Mouse (Mus musculus): Measurements from ENCODE around the gene Runx1. TPM values are rescaled to one million over a fixed set of nuclear protein-coding genes. Genes with fewer than 3 reads are reported as not detected.

Gene Runx1
- polyA plus RNA-seq, 1 experiment from 2014 or later, result 2.9 TPM

GRCm38 (mm10) chr16:92707712-92708111, 118.2 kb downstream of the Runx1 start:
- Histone ChIP-seq H3K36me3 (no peaks in the 10 kb centered on the region), H3K27me3 (replicated peaks) (peaks cover 17% of the 10 kb centered on the region), H3K4me2 (no peak overlapping the region), H3K4me1 (no peaks in the 10 kb centered on the region), H3K4me3 (replicated peaks) (no peak overlapping the region), H3K27ac (replicated peaks) (no peak overlapping the region), H3K9me3 (replicated peaks) (no peaks in the 10 kb centered on the region), H3K9ac (replicated peaks) (no peak overlapping the region)
- ATAC-seq (ENCODE audit: low FRiP score), result no peak
- WGBS, result 79% methylated on average over 4 of the region's 4 CpGs

- no peak overlapping the region for H3K4me2 ChIP-seq
- H3K27me3 ChIP-seq (replicated peaks), result peaks cover 19% of the 10 kb centered on the region
- H3K4me1 ChIP-seq, result no peaks in the 10 kb centered on the region
- H3K9me3 ChIP-seq (replicated peaks), result no peaks in the 10 kb centered on the region
- H3K27ac ChIP-seq (replicated peaks), result no peak overlapping the region
- H3K4me3 ChIP-seq (replicated peaks), result no peak overlapping the region
- H3K9ac ChIP-seq (replicated peaks), result no peak overlapping the region
- WGBS, result 75% methylated on average over 2 of the region's 2 CpGs
- ATAC-seq (ENCODE audit: low FRiP score), result no peak
- H3K36me3 ChIP-seq, result no peaks in the 10 kb centered on the region
Observed at GRCm38 (mm10) chr16:92707146-92707545, 118.8 kb downstream of the Runx1 start.

- Histone ChIP-seq H3K9ac (replicated peaks) (no peak overlapping the region), H3K36me3 (no peaks in the 10 kb centered on the region), H3K4me1 (no peaks in the 10 kb centered on the region), H3K27ac (replicated peaks) (no peak overlapping the region), H3K27me3 (replicated peaks) (peaks cover 27% of the 10 kb centered on the region), H3K9me3 (replicated peaks) (no peaks in the 10 kb centered on the region), H3K4me2 (no peak overlapping the region), H3K4me3 (replicated peaks) (no peak overlapping the region)
- ATAC-seq (ENCODE audit: low FRiP score), result no peak
- 73% methylated on average over 7 of the region's 7 CpGs for WGBS
Observed at GRCm38 (mm10) chr16:92705564-92706458, 120.1 kb downstream of the Runx1 start.

- WGBS, result 92% methylated on average over 2 of the region's 2 CpGs
- H3K4me1 ChIP-seq, result peaks cover 10% of the 10 kb centered on the region
Observed at GRCm38 (mm10) chr16:92703850-92704249, 122.1 kb downstream of the Runx1 start.

GRCm38 (mm10) chr16:92699531-92700397, 126.2 kb downstream of the Runx1 start:
- Histone ChIP-seq H3K36me3 (no peaks in the 10 kb centered on the region), H3K9me3 (replicated peaks) (no peaks in the 10 kb centered on the region), H3K4me2 (peak overlapping the region; percentile 33), H3K4me1 (peaks cover 43% of the 10 kb centered on the region), H3K27ac (replicated peaks) (no peak overlapping the region), H3K9ac (replicated peaks) (no peak overlapping the region), H3K4me3 (replicated peaks) (no peak overlapping the region), H3K27me3 (replicated peaks) (peaks cover 81% of the 10 kb centered on the region)
- no peak for ATAC-seq (ENCODE audit: low FRiP score)
- 3% methylated on average over 27 of the region's 27 CpGs for WGBS

More at GRCm38 (mm10) chr16:92703850-92704249, 122.1 kb downstream of the Runx1 start:
- Histone ChIP-seq H3K9ac (replicated peaks) (no peak overlapping the region), H3K27me3 (replicated peaks) (peaks cover 46% of the 10 kb centered on the region), H3K36me3 (no peaks in the 10 kb centered on the region), H3K27ac (replicated peaks) (no peak overlapping the region), H3K4me2 (no peak overlapping the region), H3K4me3 (replicated peaks) (no peak overlapping the region), H3K9me3 (replicated peaks) (no peaks in the 10 kb centered on the region)
- no peak for ATAC-seq (ENCODE audit: low FRiP score)

- peak overlapping the region; percentile 9 for H3K9ac ChIP-seq (replicated peaks)
- WGBS, result under 1% methylated on average over 26 of the region's 26 CpGs
Observed at GRCm38 (mm10) chr16:92698612-92698998, 127.3 kb downstream of the Runx1 start.

GRCm38 (mm10) chr16:92697737-92698611, 128.0 kb downstream of the Runx1 start:
- Histone ChIP-seq H3K9ac (replicated peaks) (peak overlapping the region; percentile 48), H3K27me3 (replicated peaks) (peaks cover 82% of the 10 kb centered on the region), H3K9me3 (replicated peaks) (no peaks in the 10 kb centered on the region), H3K27ac (replicated peaks) (peak overlapping the region; percentile 55; the same call in 1 of the 2 replicates), H3K4me1 (peaks cover 43% of the 10 kb centered on the region), H3K36me3 (no peaks in the 10 kb centered on the region), H3K4me3 (replicated peaks) (peak overlapping the region; percentile 48), H3K4me2 (peak overlapping the region; percentile 92)
- peak; percentile 55; the same call in 1 of the 2 replicates for ATAC-seq (ENCODE audit: low FRiP score)
- 1% methylated on average over 48 of the region's 48 CpGs for WGBS

More at GRCm38 (mm10) chr16:92698612-92698998, 127.3 kb downstream of the Runx1 start:
- Histone ChIP-seq H3K4me1 (peaks cover 43% of the 10 kb centered on the region), H3K4me2 (peak overlapping the region; percentile 92), H3K9me3 (replicated peaks) (no peaks in the 10 kb centered on the region), H3K27me3 (replicated peaks) (peaks cover 83% of the 10 kb centered on the region), H3K4me3 (replicated peaks) (peak overlapping the region; percentile 48), H3K36me3 (no peaks in the 10 kb centered on the region), H3K27ac (replicated peaks) (no peak overlapping the region)
- peak; percentile 80 for ATAC-seq (ENCODE audit: low FRiP score)

GRCm38 (mm10) chr16:92697227-92697736, 128.7 kb downstream of the Runx1 start:
- WGBS, result under 1% methylated on average over 53 of the region's 53 CpGs
- peak overlapping the region; percentile 55; the same call in 1 of the 2 replicates for H3K27ac ChIP-seq (replicated peaks)
- H3K4me1 ChIP-seq, result peaks cover 43% of the 10 kb centered on the region
- peaks cover 86% of the 10 kb centered on the region for H3K27me3 ChIP-seq (replicated peaks)
- H3K9me3 ChIP-seq (replicated peaks), result no peaks in the 10 kb centered on the region
- peak overlapping the region; percentile 92 for H3K4me2 ChIP-seq
- H3K9ac ChIP-seq (replicated peaks), result peak overlapping the region; percentile 48
- ATAC-seq (ENCODE audit: low FRiP score), result peak; percentile 77; the same call in 1 of the 2 replicates
- no peaks in the 10 kb centered on the region for H3K36me3 ChIP-seq
- peak overlapping the region; percentile 48 for H3K4me3 ChIP-seq (replicated peaks)

GRCm38 (mm10) chr16:92696411-92697015, 129.4 kb downstream of the Runx1 start:
- Histone ChIP-seq H3K4me3 (replicated peaks) (peak overlapping the region; percentile 48), H3K27me3 (replicated peaks) (peaks cover 87% of the 10 kb centered on the region)
- under 1% methylated on average over 24 of the region's 24 CpGs for WGBS

GRCm38 (mm10) chr16:92695981-92696380, 130.0 kb downstream of the Runx1 start:
- Histone ChIP-seq H3K9me3 (replicated peaks) (no peaks in the 10 kb centered on the region), H3K4me1 (peaks cover 43% of the 10 kb centered on the region), H3K4me3 (replicated peaks) (peak overlapping the region; percentile 23), H3K36me3 (no peaks in the 10 kb centered on the region), H3K27me3 (replicated peaks) (peaks cover 87% of the 10 kb centered on the region), H3K27ac (replicated peaks) (no peak overlapping the region), H3K4me2 (peak overlapping the region; percentile 41), H3K9ac (replicated peaks) (no peak overlapping the region)
- WGBS, result 10% methylated on average over 12 of the region's 12 CpGs
- ATAC-seq (ENCODE audit: low FRiP score), result no peak

More at GRCm38 (mm10) chr16:92696411-92697015, 129.4 kb downstream of the Runx1 start:
- no peaks in the 10 kb centered on the region for H3K9me3 ChIP-seq (replicated peaks)
- H3K4me1 ChIP-seq, result peaks cover 43% of the 10 kb centered on the region
- H3K27ac ChIP-seq (replicated peaks), result no peak overlapping the region
- no peak for ATAC-seq (ENCODE audit: low FRiP score)
- peak overlapping the region; percentile 92 for H3K4me2 ChIP-seq
- no peak overlapping the region for H3K9ac ChIP-seq (replicated peaks)
- H3K36me3 ChIP-seq, result no peaks in the 10 kb centered on the region
